Mouse (Mus musculus): ENCODE measurements around the gene Krt7.

Gene Krt7

DNA sequence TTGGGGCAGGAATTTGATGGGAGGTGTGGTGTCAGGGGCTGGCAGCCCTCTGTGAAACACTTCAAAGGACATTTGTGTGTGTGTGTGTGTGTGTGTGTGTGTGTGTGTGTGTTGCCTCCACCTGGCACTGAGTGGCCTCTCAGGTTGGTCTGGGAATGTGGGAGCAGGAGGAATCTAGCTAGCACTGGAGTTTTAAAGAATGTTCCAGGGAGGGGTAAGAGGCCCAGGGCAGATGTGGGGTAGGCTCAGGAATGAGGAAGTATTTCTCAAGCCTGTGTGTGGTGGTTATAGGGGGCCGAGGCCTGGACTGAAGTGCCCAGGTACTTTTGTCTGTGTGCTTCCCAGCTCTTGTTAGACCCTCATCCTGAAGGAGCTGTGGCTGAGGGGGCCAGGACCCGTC lies at the start of gene Krt7:
Krt7 (plus strand) TSS at position 269 of the 400 bp plus-strand sequence.
- no peak for DNase-seq (ENCODE audit: low read depth, low spot score)

DNA sequence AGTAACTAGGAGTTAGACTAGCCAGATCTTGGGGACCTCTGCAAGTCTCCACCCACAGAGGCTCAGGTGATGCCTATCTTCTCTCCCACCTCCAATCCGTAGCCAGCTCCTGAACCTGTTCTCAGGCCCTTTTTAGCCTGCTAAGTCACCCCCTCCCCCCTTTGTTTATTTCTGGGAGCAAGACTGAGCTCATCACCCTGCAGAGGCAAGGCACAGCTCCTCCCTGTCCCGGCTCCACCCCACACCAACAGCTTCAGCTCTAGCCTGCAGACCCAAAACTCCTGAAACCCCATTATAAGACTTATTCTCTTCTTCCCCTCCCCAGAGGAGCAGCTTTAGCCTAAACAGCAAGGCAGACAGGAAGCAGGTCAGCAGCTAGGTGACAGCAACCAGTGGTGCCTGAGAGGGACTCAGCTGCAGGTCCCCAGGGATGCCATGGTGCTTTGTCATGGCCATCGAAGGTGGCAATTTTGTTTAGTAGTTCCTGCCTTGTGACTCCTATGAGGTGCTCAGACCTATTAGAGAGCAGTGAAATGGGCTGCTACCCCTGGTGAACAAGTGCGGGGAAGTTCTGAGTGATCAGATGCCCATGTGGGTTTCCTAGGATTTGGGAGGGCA lies 48.3 kb upstream of the Krt7 start:
- no peak for DNase-seq (ENCODE audit: low read depth, low spot score)

DNA sequence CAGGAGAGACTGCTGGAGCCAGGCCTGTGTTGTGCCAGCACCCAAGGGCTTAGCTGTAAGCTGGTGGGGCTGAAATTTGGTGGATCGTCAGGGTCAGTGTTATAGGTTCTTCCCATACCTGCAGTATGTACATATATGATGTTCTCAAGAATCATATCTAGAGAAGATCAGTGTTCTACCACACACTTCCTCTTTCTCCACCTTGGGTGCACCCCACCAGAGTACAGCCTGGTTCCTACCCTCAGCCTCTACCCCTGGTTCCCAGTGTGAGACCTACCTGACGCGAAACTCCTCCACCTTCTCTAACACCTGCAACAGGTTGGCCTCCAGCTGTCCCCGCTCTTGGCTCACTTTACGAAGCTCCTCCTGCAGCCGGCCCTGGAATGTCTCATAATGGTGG lies 46.9 kb upstream of the Krt7 start:
- no peak for DNase-seq (ENCODE audit: low read depth, low spot score)

DNA sequence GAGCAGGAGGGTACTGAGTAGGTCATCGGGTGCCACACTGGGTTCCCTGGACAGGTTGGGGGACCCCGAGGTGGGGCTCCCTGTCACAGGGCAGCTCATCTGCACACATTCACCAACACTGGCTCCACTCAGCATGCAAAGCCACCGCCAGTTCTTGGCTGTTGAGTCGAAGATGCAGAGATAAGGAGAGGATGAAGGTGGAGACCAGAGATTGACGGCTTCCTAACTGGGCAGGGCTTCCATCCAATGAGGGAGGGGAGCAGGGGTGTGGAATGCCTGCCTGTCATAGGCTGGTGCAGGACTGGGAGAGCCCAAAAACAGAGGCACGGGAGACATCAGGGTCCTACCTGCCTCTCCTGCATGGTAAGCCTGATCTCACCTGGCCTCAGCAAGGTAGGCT lies 46.4 kb upstream of the Krt7 start:
- no peak for DNase-seq (ENCODE audit: low read depth, low spot score)

DNA sequence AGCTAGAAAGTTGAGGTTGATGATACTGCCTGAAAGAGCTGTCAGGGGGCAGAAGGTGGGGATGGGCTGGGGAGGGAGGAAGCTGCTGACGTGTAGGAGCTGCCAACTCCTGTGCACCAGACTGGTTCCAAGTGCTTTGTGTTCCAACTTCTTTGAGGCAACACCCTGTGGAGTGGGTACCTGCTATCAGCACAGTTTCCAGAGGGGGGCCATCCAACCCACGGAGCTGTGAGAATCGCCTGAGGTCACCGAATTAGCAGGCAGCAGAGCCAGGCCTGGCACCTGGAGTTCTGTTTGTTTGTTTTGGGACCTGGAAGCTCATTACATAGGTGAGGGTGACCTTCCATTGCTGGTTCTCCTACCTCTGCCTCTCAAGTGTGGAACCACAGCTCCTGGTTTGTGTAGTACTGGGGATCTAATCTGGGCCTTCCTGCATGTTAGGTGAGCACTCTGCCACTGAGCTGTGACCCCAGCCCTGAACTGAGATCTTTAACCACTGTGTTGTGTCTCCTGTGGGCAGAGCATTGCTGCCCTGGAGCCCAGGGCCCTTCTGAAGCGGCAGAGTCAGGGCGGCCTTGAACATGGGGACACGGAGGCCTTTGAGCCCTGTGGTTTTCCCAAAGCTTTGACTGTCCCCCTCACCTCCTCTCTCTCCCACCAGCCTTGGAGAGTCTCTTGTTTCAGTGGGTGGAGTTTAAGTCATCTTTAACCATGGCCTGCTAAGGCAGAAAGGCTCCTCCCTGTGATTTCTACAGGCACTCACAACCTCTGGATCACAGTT lies 45.8 kb upstream of the Krt7 start:
- no peak for DNase-seq (ENCODE audit: low read depth, low spot score)

DNA sequence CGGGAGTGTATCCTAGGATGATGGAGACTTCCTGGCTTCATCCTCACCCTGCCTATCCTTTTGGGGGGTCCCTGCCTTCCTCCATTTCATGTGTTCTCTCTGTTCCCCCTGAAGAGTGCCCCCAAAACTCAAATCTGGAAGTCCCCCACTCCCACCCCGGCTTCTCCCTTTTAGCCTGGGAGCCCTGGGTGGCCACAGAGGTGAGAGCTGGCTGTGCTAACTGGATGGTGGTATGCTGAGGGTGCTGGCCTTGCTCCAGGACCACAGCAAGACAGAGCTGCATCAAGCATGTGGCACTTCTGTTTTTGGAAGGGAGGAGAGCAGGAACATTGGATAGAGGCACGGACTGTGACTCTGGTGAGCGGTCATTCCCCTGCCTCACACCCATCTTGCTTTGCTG lies 45.1 kb upstream of the Krt7 start:
- DNase-seq (ENCODE audit: low read depth, low spot score): no peak

DNA sequence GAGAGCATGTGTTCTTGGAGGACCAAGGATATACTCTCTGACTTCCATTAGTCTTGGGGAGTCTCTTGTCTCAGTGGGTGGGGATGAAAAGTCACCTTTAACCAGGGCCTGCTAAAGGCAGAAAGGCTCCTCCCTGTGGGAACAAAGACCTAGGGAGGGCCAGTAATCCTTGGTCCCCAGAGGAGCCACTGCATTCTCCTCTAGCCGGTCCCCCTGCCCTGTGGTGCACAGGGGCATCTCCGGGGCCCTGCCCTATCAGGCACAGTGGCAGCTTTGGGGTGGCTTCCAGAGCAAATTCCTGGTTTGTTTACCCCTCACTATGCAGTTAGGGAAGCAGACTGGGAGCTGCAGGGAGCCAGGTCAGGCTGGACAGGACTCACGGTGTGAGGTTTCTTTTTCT lies 44.4 kb upstream of the Krt7 start:
- DNase-seq (ENCODE audit: low read depth, low spot score): no peak

DNA sequence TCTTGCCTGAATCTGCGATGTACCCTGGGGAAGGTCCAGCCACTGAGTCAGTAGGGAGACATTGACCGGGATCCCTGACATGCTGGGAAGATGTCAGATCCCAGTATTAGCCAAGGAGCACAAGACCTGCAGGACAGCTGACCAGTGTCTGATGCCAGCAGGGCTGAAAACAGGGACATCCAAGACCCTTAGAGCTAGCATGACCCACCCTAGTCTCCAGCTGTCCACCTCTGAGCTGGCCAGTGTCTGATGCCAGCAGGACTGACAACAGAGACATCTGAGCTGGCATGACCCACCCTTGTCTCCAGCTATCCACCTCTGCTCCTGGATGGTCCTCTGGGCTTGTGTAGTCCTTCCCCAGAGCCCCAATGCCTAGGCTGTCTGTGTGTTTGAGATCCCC lies 43.9 kb upstream of the Krt7 start:
- DNase-seq (ENCODE audit: low read depth, low spot score): no peak

DNA sequence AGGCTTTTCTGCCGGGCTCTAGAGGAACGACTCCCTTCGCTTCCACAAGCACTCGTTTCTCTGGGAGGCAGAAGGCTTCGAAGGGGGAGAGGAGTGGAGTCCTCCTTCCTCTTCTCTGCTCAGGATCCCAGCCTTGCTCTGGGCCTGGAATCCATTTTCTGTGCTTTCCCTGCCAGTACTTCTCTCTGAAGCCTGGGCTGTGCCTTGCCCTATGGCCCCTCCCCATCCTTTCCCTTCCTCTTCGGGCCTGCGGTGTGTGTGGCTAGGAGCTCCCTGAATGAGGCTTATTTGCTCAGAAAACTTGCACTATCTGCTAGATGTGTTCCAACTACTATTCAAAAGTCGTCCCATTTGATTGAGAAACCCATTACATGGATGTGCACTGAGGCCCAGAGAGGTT lies 43.3 kb upstream of the Krt7 start:
- no peak for DNase-seq (ENCODE audit: low read depth, low spot score)

DNA sequence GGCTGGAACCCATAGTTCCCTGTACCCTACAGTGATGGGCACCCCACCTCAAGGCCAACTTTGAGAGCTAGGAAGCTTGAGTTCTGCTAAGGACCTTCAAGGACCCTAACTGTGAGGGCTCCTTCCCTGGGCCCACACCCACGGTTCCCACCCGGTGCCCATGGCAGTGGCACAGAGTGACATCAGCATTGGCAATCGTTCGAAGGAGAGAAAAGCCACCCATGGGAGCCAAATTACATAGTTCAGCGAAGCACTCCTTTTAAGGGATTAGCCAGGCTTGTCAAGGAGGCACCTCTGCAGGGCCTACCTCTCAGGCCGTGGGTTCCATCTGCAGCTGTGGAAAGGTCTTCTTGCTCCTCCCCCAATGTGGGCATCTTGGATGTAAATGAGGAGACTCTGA lies 42.8 kb upstream of the Krt7 start:
- no peak for DNase-seq (ENCODE audit: low read depth, low spot score)

DNA sequence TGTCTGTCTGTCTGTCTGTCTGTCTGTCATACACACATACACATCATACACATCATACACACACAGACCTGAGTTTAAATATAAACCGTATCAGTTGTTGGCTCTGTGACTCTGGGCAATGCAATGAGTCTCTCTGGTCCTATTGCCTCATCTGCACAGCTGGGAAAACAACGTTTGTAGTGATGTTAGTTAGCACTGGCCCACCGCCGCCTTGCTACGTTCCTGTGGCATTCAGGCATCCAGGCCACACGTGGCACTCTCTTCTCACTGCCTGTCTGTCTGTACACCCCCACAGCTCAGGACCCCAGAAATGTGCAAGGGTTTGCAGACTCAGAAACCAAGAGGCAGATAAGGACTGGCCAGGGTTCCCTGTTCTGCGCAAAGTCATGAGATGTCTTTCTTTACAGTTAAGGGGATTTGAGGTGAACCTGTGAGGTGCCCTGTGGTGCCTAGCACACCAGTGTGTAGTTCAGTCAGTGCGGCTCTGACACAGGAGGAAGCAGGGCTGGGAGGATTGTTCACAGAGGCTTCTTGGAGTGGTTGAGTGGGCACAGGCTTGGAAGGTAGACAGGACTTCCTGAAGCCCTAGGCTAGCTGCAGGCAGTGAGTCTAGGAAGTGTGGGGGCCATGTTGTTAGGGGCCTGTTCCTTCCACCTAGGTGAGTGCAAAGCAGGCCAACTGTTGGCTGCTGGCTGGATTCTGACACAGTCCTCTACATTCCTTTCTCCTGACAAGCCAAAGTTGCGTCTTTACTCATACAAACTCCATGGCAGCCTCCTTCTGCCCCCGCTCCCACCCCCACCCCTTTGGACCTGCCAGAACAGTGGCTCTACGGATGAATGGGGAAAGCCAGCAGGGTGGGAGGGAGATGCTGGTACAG lies 42.1 kb upstream of the Krt7 start:
- no peak for DNase-seq (ENCODE audit: low read depth, low spot score)

DNA sequence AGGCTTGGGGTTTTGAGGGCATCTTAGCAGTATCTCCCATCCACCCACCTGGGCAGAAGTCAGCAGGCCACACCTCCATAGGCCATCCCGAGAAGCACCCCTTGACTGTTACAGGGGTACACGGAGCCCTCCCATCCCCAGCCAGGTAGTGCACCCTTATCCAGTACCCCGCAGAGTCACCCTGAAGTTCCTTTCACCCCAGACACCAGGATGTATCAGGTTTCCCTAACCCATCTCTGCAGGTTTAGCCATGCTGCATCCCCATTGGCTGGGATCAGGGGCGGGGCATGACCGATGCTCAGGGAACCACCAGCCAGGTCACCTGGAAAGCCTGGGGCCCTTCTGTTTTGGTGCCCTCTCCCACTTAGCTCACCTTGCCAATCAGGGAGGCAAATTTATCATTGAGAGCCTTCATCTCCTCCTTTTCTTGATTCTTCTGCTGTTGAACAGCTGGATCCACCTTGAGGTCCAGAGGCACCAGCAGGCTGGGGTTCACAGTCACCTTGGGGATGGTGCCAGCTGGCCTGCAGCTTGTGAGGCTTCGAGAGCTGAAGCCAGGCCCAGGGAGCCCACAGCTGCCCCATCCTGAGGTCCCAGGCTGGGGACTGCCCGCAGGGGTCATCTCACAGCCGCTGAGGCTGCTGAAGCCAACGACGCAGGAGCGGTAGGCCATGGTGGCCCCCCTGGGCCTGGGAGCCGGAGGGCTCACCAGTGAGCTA lies 41.3 kb upstream of the Krt7 start:
- DNase-seq (ENCODE audit: low read depth, low spot score): no peak

DNA sequence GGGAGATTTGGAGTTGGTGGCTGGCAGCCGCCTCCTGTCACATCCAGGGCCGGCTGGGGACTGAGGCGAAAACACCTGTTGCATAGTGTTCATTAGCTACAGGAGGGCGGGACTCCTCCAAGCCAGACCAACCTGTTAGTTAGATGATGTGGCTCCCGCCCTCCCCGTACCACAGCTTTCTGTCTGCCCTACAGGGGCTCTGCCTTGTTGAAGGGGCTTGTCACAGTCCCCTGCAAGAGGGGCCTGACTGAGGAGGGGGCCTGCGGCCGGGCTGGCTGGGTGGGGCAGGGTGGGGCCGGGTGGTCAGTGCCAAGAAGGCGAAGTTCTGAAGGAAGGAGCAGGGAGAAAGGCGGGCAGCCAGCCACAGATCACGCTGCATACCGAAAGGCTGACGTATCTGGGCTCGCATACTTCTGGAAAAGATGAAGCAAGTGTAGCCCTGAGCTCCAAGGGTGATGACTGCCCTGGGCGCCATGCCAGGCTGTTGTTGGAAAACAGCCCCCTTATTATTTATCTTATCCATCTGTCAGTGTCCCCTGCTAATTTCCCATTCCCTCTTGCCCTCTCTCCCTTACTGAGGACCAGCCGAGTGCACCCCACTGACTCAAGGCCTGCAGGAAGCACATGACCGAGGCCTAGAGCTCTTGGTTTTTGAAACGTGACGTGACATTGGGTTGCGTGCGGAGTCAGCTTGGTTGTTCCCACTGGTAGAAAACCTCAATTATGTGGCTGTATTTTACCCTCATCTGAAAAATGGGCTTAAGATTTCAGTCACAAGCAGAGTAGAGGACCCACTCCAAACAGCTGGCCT lies 40.5 kb upstream of the Krt7 start, which contains the start of gene Krt80:
Krt80 (minus strand) TSS at position 62 of the 811 bp plus-strand sequence.
- no peak for DNase-seq (ENCODE audit: low read depth, low spot score)

DNA sequence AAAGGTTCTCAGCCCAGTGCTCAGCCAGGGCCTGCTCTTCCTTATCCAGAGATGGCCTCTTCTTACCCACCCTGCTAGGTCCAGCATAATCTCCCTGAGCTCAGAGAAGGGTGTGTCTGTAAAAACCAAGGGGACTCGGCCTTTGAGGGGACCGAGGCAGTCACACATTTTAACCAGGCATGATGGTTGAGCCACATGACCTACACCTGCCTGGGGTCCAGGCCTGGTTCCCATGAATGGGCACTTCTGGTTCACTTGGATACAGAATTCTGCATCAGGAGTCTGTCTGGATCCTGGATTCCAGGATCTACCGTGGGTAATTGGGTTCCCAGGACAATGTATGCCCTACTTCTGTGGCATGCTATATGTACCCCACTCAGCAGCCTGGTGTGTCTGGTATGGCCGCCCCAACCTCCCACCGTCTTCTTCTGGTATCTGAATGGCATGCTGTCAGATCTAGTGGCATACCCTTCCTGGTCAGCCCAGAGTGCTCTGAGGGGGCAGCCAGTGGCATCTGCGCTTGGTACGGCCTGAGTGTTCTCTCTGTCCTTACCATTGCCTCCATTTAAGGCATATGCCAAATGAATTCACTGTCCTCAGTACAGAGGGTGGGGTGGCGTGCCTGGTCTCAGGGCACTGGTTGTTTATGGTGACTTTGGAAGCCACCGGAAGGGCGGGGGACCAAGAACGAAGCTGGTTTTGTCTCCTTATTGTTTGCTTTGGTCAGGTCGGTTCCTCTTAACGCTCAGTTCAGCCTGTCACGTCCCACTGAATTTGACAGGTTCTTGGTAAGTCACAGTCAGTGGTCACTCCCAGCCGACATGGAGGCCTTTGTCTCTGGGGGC lies 39.5 kb upstream of the Krt7 start:
- DNase-seq (ENCODE audit: low read depth, low spot score): no peak

DNA sequence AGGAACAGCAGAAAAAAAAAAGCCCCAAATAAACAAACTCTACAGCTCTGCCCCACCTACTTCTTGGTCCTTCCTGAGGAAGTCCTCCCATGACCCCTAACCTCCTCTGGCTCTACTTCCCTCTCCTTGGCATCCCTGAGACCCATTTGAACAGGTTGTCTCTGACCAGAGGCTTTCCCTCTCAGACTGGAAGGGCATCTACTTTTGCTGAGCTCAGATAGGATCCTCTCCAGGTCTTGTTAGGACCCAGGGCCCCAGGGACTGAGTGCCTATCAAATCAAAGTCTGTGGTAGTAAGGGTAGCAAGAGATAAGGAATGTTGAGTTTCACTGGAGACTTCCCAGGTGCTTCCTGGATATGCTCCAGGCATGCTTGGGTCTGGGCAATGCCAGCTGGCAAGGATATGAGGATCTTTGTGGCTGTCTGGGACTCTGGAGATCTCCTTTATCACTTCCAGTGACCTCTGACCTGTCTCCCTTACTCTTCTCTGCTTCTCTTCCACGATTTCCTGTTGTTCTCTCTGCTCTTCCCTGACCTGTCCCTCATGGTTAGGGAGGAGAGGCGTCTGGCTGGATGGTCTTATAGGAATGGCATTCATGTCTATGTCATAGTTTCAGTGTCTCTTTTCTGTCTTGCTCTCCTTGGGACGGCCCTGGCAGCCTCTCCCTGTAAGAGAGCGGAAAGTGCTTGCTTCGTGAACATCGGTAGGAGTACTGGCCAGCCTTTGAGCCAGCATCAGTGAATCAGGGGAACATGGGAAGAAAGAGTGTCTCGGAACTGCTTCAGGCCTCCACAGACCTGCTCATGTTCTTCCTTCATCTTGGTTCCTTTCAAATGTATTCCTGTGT lies 38.5 kb upstream of the Krt7 start:
- DNase-seq (ENCODE audit: low read depth, low spot score): no peak

DNA sequence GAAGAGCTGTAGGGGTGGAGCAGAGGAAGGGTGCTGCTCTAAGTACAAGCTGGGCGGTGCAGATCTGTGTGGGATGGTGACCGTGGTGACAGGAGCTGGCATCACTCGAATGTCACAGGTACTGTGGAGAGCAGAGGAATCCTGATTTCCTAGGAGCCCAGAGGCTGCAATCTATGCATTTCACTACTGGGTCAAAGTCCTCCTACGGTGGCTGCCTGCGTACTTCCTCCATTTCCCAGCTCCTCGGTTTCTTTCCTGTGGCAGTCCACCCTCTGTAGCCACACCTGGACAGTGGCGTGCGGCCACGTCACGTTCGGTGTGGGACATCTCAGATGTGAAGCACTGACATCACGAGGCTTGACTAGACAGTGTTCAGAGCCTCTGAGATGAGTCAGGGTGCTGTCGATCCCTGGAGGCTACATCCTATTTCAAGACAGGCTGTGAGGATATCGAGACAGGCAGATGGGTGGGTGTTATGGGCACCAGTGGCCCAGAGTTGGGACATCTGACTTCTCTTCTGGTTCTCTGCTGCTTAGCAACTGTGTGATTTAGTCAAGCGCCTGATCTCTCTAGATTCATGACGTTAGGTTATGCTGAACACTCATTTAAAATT lies 37.5 kb upstream of the Krt7 start:
- DNase-seq (ENCODE audit: low read depth, low spot score): no peak

DNA sequence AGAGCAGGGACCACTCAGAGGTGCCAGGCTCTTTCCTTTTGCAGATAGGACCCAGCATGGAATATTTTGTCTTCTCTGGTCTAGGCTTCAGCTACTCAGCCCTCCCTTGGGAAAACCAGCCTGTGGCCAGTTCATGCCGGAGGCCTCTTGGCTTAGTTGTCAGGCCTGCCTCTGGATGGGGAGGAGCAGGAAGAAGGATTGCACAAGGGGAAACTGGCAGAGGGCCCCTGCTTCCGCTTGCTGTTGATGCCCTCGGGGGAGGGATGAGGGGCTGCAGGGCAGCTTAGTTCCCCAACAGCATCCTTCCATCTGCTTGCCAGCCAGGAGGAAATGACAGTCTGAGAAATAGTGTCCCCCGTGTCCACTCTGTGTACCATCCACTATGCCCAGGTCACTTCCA lies 36.0 kb upstream of the Krt7 start:
- DNase-seq (ENCODE audit: low read depth, low spot score): no peak

DNA sequence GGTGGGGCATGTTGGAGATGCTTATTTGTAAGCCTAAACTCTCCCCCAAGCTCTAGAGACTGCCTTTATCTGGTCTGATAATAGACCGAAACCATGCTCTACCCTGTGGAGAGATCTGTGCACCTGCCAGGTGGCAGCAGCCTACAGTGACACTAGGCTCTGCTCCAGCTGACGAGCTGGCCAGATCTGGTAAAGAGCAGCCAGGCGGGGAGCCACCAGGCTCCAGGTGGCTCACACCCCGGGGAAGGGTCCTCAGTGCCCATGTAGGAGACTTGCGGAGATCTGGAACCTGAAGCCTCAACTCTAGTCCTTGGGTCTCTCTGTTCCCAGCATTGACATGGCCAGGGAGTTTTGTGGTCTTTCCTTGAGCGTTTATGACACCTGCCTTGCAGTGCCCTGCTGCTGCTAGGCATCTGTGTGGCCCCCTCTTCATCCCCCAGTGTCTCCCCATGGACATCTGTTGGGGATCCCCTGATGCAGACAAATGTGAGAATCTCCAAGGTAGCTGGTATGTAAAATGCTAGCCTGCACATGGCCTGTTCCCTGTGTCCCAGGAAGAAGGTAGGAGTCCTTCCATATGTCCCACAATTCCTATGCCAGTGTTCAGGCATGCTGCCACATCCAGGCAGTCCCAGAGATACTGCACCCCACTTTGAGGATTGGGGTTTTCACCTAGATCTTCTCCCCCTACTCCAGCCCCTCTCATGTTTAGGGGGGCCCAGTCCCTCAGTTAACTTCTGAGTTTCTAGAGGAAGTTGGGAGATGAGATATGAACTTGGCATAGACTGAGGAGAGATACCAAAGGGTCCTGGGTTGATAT lies 34.7 kb upstream of the Krt7 start:
- no peak for DNase-seq (ENCODE audit: low read depth, low spot score)
